Mouse (Mus musculus): ENCODE measurements around the gene Stt3b. TPM values are rescaled to one million over a fixed set of nuclear protein-coding genes. Genes with fewer than 3 reads are reported as not detected.

Gene Stt3b
- polyA plus RNA-seq, 1 experiment from 2014 or later, result 102 TPM

DNA sequence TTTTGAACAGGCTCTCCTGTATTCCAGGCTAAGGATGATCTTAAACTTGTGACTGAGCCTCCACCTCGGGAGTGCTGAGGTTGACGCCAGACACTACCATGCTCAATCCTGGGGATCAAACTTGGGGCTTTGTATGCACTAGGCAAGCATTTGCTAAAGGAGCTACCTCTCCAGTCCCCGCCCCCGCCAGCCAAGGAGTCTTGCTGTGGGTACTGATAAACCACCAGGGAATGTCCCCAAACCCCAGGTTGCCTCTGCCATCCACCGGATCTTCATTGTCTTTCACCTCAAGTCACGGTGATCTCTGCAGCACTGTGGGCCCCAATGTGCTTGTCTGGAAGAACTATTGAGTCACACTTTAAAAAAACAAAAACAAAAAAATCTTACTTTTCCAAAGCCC lies 107.1 kb downstream of the Stt3b start:
- peaks cover 11% of the 10 kb centered on the region for H3K4me1 ChIP-seq
- H3K27me3 ChIP-seq (replicated peaks), result no peaks in the 10 kb centered on the region
- H3K4me2 ChIP-seq, result no peak overlapping the region
- no peak for ATAC-seq (ENCODE audit: insufficient read depth, low FRiP score, low read depth)
- 59% methylated on average over 6 of the region's 6 CpGs for WGBS
- no peak overlapping the region for H3K9ac ChIP-seq
- no peak overlapping the region for H3K27ac ChIP-seq
- H3K9me3 ChIP-seq, result no peaks in the 10 kb centered on the region
- no peak overlapping the region for H3K4me3 ChIP-seq (replicated peaks)
- H3K36me3 ChIP-seq, result no peaks in the 10 kb centered on the region

DNA sequence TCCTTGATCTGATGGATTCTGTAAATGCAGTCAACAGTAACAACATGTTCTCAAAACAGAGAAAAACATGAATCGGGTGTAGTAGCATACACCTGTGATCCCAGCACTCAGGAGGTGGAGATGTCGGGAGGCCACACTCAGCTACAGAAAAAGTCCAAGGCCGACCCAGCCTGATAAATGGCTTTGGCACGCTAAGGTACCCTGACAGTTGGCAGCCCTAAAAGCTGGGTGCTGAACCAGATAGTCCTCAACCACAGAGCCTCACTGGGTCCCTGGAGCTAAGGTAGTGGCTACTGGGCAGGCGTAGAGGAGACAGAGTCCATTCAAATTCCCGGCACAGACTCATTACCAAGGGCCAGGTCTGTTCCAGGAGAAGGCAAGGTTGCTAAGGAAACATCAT lies 109.0 kb downstream of the Stt3b start:
- no peak overlapping the region for H3K27ac ChIP-seq
- 88% methylated on average over 6 of the region's 6 CpGs for WGBS
- no peaks in the 10 kb centered on the region for H3K9me3 ChIP-seq
- no peak for ATAC-seq (ENCODE audit: insufficient read depth, low FRiP score, low read depth)
- no peaks in the 10 kb centered on the region for H3K36me3 ChIP-seq
- no peak overlapping the region for H3K4me2 ChIP-seq
- H3K4me1 ChIP-seq, result peaks cover 9% of the 10 kb centered on the region
- no peak overlapping the region for H3K4me3 ChIP-seq (replicated peaks)
- no peaks in the 10 kb centered on the region for H3K27me3 ChIP-seq (replicated peaks)
- no peak overlapping the region for H3K9ac ChIP-seq

GRCm38 (mm10) chr9:115200166-115200862 lies 109.9 kb downstream of the Stt3b start:
- no peak overlapping the region for H3K9ac ChIP-seq
- 93% methylated on average over 15 of the region's 15 CpGs for WGBS
- no peak overlapping the region for H3K4me3 ChIP-seq (replicated peaks)
- ATAC-seq (ENCODE audit: insufficient read depth, low FRiP score, low read depth), result no peak
- H3K27ac ChIP-seq, result no peak overlapping the region
- no peaks in the 10 kb centered on the region for H3K36me3 ChIP-seq
- H3K4me2 ChIP-seq, result no peak overlapping the region
- no peaks in the 10 kb centered on the region for H3K4me1 ChIP-seq
- no peaks in the 10 kb centered on the region for H3K9me3 ChIP-seq
- no peaks in the 10 kb centered on the region for H3K27me3 ChIP-seq (replicated peaks)

- Histone ChIP-seq H3K4me2 (no peak overlapping the region), H3K27me3 (replicated peaks) (no peaks in the 10 kb centered on the region), H3K4me1 (no peaks in the 10 kb centered on the region), H3K9me3 (no peaks in the 10 kb centered on the region), H3K27ac (no peak overlapping the region), H3K36me3 (no peaks in the 10 kb centered on the region), H3K9ac (no peak overlapping the region), H3K4me3 (replicated peaks) (no peak overlapping the region)
- no peak for ATAC-seq (ENCODE audit: insufficient read depth, low FRiP score, low read depth)
- WGBS, result 56% methylated on average over 7 of the region's 7 CpGs
Measured at GRCm38 (mm10) chr9:115197082-115197481, 113.1 kb downstream of the Stt3b start.

DNA sequence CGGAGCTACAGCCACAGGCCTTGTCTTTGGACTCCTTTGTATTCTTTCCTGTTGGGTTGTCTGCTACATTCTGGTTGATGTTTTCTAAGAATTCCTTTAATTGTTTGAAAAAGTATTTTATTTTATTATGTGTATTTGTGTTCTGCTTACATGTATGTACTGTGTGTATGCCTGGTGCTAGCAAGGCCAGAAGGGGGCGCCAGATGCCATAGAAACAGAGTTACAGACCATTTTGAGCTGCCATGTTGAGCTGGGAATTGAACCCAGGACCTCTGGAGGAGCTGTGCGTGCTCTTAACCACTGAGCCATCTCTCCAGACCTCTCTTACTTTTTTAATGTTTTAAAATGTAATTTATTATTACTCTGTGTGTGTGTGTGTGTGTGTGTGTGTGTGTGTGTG lies 117.3 kb downstream of the Stt3b start:
- Histone ChIP-seq H3K4me1 (no peaks in the 10 kb centered on the region), H3K27me3 (replicated peaks) (no peaks in the 10 kb centered on the region), H3K4me3 (replicated peaks) (no peak overlapping the region), H3K9ac (no peak overlapping the region), H3K27ac (no peak overlapping the region), H3K9me3 (no peaks in the 10 kb centered on the region), H3K4me2 (no peak overlapping the region), H3K36me3 (no peaks in the 10 kb centered on the region)
- ATAC-seq (ENCODE audit: insufficient read depth, low FRiP score, low read depth), result no peak
- WGBS, result 76% methylated on average over 3 of the region's 3 CpGs

All from stomach, embryonic 15.5 days (tissue).